Mouse (Mus musculus) MEL-GATA-1-ER (cell line): ENCODE results near the gene 4930432M17Rik.

Source experiments
- DNase-seq: peaks from one replicate; pipeline ENCODE4 v3.0.0-alpha.2; 2012; ENCODE audit warnings: low read depth; ENCODE audit errors: extremely low read depth

Gene 4930432M17Rik

DNA sequence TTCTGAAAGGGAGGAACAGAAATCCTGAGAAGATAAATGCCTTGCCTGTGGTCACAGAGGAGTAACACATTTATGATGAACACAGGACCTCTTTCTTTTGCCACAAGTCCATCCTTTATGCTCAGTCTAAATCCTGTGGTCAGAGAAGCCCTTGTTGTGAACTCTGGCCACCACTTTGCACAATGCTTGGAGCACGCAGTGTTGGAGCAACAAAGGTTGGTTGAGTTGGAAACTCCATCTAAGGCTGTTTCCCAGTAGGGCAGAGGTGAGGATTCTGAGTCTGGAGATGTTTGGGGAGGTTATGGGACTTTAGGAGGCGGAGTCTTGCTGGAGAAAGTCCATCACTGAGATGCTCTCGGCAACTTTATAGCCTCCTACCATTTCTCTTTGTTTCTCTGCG lies 36.5 kb downstream of the 4930432M17Rik start:
- no peak for DNase-seq

DNA sequence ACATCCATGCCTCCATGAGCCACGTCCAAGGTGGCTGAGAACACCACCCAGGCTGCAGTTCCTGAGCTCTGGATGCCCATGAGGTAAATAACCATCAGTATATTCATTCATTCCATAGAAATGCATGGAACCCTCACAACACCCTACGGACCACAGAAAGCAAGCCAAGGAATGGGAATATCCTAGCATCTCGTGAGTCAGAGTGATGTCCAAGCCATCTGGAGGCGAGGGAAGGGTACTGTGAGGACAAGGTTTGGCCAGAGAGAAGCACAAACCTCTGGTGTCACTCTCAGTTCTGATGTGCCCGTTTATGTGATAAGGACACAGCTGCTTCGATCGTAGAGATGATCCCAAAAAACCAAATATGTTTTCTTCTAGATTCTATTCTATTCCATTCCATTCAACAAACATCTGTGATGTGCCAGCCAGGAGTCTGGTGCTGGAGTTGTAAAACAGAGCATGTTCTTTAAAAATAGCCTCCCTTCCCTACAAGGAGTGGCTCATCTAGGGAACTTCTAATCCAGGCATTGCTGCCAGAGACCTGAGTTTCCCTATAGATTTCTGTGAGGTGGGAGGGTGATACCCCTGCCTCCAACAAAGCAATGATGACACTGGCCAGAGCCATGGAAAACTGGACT lies 40.5 kb downstream of the 4930432M17Rik start:
- no peak for DNase-seq

DNA sequence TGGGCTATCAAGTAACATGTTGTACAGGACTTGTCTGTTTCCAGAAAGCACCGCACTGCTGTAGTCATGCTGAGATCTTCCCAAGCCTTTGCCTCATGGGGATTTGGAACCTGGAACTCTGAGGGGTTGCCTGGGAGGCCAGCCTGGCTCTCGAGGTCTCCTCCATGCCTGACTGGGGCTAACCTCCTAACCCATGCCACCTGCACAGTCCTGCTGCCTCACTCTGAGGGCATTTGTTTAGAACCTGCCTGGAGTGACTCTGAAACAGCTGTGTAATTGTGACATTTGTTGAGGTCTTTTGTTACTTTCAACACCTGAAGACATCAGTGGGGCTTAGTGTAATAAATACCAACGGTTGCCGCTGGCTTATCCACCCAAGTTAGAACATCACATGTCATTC lies 41.7 kb downstream of the 4930432M17Rik start:
- DNase-seq: no peak

DNA sequence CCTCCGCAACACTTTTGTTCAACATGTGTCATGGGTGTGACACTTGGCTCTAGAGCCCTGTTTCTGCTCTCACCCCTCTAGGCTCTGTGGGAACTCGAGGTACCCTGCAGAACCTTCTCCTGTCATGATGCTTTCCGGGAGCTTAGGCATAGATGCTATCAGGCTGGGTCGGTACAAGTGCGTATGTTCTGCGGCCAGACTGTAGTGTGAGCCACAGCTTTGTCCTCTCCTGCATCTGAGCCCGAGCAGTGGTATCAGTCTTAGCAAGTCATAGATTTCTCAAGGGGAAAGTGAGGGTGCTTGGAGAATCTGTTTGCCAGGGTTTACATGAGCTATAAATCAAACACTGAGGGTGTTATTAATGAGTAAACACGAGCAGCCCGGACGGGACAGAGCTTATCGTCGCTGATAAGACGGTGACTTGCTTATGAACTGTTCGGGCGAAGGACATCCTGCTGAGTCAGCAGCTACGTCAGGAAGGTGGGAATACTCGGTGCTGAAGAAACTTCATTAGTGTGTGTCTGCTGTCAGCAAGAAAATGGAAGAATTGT lies 42.7 kb downstream of the 4930432M17Rik start:
- no peak for DNase-seq

DNA sequence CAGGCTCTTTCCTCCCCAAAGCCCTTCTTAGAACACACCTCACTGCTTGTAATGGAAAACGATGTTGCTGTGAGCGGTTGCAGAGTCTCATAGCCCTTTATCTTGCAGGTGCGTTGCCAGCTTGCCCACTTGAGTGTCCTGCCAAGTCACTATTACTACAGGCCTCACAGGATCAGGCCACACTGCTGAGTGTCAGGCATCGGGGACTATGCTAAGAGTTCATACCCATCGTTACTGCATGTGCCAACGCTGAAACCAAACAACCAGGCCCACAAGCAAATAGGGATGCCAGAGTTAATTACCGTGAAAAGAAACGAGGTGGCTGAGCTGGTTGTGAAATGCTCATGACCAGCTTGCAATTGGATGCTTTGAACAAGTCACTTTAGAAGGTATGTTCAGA lies 43.3 kb downstream of the 4930432M17Rik start:
- DNase-seq: no peak

DNA sequence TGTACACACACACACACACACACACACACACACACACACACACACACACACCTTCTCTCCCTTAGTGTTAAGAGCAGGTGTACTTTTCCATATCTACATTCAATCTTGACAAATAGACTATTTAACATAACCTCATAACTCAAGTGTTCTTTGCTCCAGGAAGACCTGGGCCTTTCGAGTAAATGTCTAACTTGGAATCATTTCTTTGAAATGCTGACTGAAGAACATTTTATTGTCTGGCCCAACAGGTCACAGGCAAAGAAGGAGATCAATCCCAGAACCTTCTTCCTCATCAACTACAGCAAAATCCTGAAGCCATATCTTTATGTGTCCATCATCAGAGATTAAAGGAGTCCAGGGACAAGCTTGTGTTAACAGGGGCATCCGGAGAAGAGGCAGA lies 43.9 kb downstream of the 4930432M17Rik start:
- DNase-seq: no peak

DNA sequence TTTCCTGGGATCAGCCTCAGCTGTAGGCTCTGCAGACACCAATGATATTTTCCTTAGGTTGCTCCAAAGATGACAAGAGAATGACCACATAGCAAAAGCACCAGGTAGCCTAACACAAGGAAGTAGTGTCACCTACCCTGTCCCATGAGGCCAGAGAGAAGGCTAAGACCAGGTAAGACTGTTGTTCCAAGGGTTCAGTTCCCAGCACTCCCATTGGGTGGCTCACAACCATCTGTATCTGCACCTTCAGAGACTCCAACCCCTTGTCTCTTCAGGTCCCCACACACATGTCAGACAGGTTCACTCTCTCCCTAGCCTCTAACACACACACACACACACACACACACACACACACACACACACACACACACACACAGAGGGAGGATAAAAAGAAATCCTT lies 44.8 kb downstream of the 4930432M17Rik start:
- no peak for DNase-seq

DNA sequence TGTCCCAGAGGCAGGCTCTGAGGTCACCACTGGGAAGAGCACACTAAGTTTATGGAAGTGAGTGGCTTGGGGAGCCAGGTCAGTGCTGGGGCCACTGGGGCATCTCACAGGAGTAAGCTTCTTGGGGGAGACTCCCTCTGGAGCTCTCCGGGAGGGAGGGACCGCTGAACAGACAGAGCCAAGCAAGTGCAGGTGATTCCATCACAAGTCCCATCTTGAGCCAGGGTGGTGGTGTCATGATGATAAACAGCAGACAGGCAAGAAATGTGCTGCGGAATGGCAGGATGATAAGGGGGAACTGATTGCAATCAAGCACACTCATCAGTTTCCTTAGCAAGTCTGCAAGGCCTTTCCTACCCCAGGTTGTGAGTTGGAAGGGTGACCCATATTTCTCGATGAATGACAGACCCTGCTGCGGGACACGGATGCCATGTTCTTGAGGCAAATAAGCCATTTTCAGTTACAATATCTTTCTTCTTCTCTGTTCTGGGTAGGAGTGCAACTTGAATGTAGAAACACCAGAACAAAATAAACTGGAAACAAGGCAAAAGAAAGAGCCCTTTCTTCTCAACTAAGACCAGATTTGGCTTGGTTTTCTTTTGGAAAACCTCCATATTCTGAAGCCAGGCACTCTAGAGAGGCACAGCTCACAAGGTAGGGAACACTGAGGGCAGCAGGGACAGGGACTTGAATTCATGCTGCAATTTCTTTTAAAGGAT lies 45.3 kb downstream of the 4930432M17Rik start:
- no peak for DNase-seq

DNA sequence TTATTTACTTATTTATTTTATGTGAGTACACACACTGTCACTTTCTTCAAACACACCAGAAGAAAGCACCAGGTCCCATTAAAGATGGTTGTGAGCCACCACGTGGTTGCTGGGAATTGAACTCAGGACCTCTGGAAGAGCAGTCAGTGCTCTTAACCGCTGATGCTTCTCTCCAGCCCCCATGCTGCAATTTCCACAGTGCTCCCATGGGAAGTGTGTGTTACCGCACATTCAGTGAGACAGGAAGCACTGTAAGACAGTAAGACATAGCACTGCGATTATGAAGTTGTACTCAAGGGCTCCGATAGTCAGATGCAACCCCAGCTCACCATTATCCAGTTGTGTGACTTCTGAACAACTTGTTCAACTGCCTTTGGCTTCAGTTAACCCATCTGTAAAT lies 45.9 kb downstream of the 4930432M17Rik start:
- no peak for DNase-seq

DNA sequence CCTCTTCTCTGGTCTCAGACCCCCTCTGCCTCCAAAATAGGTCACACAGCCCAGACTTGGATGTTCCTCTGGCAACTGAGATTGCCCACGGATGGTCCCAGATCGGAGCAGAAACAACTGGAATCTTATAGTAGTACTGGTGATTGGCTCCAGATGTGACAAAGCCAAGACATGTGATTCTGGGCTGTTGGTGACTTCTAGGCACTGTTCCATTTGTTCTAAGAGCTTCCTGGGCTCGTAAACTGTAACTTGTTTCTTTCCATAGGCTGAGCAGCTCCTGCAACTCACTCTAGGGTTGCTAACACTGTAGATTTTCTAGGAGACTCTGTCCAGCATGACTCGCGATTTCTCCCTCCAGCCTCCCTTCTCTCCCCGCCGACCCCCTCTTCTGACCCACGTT lies 48.1 kb downstream of the 4930432M17Rik start:
- DNase-seq: no peak

DNA sequence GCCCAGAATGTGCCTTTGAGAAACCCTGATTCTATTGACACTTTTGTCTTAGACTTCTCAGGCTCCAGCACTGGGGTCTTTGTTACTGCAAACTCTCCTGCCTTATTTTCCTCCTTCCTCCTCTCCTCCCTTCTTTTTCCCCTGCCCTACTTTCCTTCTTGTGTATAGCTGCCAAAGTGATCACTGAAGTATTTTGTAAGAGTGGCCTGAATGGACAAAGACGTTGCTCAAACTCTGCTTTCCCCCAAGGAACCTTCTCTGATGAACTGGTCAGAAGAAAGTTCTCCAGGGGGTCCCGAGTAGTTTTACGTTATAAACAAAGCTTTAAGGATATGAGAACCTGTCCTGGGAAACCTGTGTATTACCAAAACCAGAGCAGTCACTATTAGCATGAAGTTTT lies 49.1 kb downstream of the 4930432M17Rik start:
- no peak for DNase-seq

DNA sequence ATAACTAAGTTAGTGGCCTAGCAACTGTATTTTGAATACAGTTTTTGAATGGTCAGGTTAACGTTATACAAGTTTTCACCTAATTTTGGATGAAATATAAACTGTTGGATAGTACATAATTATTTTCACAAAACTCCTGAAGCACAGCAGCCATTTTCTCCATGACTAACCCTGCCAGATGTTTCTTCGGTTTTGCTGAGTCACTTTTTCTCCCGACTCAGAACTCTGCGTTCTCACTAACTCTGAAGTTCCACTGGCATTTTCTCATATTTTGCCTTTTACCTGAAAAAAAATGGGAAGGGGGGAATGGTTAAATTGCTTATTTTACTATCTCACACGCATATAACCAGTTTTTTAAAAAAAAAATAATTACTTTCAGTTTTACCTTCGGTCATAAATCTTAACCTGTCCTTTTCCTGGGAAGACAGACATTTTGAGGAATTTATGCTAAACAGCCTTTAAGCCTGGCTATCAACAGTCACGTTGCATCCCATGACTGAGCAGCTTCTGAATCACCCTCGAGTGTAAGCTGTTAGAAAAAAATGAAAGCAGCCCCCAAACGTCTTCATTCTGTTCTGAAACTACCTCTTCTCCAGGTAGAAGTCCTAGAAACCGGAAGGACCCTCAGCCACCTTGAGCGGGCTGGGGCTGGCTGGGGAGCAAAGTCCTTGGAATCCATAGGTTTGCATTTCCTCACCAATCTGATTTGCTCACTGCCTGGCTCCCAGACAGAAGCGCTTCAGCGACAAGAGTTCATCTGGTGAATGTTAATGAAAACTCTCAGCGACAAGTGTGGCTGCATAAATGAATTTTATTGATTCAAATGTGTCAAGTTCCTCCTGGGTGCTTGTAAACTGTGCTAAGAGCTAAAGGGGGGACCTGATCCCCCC lies 50.5 kb downstream of the 4930432M17Rik start:
- DNase-seq: no peak

DNA sequence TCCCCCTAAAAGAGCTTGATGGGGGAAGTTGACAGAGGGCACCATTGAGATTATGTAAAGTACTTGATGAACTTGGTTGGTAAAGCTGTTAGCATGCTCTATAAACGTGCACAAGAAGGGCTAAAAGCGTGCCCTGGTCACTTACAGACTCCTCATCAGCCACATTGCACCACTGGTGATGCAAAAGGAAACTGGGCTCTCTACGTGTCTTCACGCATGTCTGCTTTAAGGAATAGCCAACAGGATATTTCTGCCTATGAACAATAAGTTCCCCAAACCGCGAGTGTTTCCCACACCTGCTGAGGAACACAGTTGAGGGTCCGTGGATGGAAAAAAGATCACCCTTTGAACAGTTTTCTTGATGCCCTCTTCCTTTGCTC lies 51.1 kb downstream of the 4930432M17Rik start:
- no peak for DNase-seq

DNA sequence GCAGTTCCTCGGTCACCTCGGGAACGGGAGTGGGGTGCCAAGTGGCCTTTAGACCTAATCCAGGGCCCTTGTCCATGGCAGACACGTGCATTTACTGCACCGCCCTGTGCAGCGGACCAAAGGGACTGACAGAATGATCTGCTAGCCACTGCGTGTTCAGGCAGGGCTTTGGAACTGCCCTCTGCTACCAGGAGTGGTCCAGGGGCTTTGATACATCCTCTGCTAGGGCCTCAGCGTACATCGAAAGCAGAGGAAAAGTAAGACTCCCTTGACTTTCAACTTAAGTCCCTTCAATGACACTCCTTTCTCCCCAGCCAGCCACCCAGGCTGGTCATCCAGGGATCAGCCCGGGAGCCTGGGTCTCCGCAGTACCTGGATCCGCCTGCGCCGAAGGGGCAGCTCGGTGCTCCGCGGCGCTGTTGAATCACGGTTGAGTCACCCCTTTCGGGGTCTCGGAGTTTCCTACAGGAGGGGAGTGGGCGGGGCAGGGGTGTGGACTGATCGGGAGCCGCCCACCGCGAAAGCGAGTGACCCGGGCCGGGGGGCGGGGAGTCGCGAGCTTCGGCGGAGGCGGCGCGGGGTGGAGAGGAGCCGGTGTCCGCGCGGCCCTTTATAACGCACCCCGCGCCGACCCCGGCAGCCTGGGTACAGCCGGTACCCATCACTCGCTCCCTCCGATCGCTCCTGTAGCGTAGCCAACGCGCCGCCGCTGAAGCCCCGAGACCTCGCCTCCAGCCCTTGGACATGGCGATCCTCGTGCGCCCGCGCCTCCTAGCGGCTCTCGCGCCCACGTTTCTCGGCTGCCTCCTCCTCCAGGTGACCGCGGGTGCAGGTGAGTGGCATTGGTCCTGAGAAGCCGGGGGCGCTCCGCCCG lies 52.6 kb downstream of the 4930432M17Rik start, which contains the start of gene F3:
TSS of gene F3 (plus strand) at position 567 of the 874 bp plus-strand sequence.
- DNase-seq: no peak

DNA sequence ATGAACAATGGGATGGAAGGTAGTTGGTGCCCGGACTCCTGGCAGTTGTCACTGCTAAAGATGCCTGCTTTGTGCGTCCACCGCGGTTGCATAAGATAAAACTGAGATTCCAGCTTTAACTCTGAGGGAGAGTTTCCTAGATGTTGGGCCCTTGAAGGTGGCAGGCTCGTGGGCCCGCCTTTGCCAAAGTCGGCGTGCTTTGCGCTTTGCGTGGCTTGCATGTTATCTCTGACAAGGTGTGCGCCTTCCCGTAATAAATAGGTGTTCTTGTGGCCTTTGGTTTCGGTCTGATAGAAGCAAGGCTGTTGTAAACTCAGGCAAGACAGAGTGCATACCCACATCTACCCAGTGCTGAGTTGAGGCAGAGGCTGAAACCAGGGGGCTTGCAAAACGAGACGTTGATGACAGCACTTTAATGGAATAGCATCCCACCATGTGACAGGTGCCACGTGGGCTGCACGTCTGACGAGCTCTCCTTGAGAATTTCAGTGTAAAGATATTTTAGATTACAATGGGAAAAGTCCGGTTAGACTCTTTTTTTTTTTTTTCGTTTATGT lies 53.5 kb downstream of the 4930432M17Rik start:
- DNase-seq: no peak

DNA sequence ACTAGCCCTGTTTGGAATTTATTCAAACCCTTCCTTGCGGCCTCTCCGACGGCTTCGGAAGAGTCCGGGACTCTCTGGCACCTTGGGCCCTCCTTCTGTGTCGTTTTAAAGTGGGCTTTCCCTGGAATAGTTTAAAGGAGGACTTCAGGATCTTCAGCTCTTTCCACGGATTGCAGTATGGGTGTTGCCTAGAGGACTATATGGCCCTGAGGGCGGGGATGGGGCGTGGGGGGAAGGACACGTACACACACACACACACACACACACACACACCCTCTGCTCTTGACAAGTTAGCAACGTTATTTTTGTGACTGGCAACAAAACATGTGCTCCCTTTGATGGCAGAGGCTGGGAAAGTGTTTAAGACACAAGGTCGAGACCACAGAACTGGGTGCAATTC lies 54.0 kb downstream of the 4930432M17Rik start:
- DNase-seq: no peak

DNA sequence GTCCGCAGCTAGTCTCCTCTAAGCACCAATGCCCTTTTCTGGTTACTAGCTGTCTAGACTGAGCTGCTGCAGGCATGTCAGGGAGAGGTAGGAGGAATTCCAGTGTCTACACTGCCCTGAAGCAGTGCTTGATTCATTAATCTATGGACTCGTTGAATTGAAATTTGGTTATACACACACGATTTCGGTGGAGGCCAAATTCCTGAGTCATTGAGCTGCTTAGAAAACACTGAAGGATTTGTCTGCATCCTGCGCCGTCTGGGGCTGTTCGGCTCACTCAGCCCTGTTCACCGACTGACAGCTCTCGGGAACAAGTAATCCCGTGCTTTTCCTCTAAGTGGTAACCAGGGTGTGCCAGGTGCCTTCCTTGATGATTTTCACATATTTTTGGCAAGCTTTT lies 55.1 kb downstream of the 4930432M17Rik start:
- DNase-seq: no peak

DNA sequence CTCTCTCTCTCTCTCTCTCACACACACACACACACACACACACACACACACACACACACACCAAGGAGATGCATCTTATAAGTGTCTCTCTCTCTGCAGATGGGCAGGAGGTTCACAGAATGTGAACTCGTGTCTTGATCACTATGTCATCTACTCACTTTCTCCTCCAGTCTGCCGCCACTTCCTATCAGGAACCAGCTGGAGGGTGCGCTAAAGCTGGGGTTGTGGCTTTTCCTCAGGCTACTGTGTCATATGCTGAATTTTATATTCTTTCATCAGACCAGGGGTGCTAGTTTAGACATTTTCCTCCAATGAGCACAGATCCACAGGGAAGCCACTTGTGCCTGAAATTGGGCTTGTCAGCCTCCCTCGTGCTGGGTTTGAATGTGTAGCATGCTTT lies 59.1 kb downstream of the 4930432M17Rik start:
- DNase-seq: no peak
